Mouse (Mus musculus): Measurements from ENCODE around the gene E2f3.
A peak's percentile ranks its signal among the peaks of the same experiment; 100 is the strongest.

Gene E2f3

DNA sequence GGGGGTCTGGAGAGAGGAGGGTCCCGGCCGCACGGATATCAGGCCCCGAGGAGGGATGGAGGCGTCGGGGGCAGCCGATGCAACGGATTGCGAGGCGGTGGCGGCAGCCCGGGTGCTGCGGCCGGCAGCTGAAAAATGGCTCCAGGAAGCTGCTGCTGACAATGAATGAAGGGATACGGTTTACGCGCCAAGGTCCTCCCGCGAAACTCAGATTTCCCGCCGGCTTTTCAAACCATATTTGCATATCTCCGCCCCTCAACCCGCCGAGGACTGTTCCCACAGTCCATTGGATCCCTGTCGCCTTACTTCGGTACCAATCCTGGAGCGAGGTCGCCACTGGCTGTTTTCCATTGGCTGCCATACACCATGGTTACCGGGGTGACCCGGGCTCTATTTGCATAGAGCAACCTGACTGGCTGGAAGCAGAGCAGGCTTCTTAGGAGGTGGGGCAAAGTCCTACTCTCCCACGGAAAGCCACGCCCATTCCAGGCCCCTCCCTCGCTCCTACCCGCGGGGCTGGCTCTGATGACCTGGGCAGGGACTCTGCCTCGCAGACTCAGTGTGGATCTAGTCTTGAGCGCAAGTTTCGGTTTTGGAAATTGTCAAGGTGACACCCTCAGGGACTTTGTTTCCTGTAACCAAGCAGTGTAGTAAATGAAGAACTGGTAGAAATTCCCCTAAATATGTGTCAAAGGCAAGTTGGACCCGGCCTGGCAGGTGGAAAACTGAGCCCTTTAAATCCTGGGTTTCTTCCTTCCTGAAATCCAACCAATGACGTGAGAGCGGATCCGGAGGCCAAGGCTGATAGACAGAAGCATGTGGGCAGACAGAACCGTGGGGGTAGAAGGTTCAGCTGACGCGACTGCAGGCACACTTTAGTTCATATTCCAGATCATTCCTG is at the start of gene E2f3:
TSS of gene E2f3 (minus strand) at position 209 of the 901 bp plus-strand sequence.
- DNase-seq = peak; percentile 100

- DNase-seq = no peak
Observed at GRCm38 (mm10) chr13:30034540-30034939, 48.7 kb upstream of the E2f3 start.

DNA sequence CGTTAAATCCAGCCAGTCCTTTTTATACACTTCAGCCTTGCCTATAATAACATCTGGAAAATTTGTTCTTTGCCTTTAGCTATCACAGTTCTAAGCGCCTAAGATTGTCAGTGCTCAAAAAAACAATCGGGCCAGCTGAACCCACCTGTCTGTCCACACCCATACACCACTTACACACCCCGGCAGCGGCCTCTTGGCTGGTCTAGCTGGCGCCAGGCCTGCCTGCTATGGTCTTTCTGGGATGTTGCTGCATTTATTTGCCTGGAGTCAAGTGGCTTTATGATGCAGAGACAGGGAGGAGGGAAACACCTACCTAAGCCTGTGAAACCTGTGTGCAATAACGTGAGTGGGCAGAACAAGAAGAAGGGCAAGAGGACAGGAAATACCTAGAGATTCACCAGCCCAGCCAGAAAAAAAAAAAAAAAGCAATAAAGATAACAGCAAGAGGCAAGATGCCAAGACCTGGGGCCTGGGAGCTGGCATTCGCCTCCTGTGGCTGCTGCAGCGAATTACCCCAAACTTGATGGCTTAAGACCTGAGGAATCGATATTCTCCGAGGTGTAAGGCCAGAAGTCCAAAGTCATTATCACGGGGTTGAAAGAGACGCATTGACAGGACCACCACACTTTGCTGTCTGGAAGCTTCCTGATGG is 45.9 kb upstream of the E2f3 start:
- DNase-seq = no peak

- DNase-seq = no peak
Observed at GRCm38 (mm10) chr13:30027841-30028240, 42.0 kb upstream of the E2f3 start.

DNA sequence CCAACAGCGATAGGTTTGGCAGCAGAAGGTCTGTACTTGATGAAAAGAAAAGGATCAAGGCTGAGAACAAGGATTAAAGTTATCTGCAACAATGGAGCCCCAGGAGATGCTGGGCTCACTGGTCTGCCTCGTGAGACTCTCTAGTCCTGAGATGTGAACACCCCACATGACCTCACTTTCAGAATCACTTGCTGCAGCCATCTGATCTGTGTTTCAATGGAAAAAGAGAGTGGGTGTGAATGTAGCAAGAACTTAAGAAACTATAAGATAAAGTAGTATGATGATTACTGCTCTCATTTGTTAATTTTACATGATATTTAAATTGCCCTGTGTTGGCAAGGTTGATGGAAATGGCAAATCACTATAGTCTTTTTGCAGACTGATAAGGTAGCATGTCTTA is 36.6 kb upstream of the E2f3 start:
- DNase-seq = no peak

DNA sequence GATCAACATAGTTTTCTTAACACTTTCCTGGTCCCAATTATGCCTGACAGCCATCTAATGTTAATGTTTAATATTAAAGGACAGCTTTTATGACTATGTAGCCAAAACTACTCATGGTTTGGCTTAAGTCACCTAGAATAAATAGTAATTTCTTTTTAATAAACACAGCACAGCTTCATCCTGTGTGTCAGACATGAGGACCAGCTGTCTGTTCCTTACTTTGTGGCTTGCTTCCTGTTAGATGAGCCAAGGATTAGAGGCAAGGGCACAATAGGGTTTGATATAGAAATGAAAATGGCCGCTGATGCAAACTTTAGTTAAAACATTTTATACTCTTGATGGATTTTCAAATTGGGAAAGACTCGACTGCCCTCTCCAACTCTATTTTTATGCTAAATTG is 32.7 kb upstream of the E2f3 start:
- no peak for DNase-seq

DNA sequence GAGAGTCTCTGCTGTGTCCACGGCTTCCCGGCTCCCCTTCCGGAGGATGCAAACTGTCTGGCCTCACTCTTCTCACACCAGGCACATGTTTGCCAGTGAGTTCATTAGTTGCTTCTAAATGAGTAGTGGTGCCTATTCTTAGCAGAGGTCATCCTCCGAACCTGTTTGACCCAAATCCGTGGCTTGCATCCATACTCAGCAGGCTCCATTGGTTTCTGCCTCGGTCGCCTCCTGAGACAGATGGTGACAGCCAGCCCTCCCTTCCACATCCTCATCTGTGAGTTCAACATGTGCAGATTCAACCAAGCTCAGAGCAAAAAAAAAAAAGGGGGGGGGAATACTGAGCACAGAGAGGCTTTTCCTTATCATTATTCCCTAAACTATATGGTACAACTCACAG is 31.7 kb upstream of the E2f3 start:
- DNase-seq = no peak

DNA sequence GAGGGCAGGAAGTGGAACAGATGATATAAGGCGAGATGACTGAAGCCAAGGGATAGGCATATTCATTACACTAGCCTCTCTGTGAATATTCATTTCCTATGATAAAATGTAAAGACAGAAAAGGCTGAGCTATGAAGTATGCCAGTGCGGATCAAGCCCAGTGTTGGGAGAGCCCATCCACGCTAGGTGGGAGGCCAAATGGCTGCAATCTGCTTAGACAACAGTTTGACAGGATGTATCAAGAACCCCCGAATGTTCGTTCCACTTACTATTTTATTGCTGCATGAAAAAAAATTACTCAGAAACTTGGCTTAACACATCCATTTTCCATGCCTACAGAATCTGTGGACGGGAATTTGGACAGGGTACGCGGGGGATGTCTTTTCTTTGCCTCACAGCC is 28.7 kb upstream of the E2f3 start:
- peak; percentile 37 for DNase-seq

DNA sequence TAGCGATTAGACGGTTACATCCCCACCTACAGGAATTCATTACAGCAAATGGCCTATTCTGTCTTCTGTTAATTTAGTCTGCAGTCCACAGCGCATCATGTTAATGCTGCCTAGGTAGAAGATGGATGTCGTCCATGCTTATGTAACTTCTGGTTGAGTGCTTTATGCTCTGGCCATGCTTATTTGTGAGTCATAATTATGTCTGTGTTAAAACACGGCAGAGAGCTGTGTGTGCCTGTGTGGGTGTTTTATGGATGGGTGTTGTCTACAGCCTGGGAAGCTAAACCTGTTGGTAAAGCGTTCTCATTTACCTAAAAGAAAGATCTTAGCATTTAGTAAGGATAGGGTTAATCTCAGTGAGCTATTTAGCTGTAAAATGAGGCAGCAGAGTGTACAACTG is 26.4 kb upstream of the E2f3 start:
- DNase-seq = peak; percentile 31

- no peak for DNase-seq
Observed at GRCm38 (mm10) chr13:30008738-30009137, 22.9 kb upstream of the E2f3 start.

- no peak for DNase-seq
Observed at GRCm38 (mm10) chr13:30005422-30005821, 19.6 kb upstream of the E2f3 start.

GRCm38 (mm10) chr13:30004849-30005248 is 19.0 kb upstream of the E2f3 start:
- no peak for DNase-seq

GRCm38 (mm10) chr13:30003169-30003568 is 17.3 kb upstream of the E2f3 start:
- no peak for DNase-seq

DNA sequence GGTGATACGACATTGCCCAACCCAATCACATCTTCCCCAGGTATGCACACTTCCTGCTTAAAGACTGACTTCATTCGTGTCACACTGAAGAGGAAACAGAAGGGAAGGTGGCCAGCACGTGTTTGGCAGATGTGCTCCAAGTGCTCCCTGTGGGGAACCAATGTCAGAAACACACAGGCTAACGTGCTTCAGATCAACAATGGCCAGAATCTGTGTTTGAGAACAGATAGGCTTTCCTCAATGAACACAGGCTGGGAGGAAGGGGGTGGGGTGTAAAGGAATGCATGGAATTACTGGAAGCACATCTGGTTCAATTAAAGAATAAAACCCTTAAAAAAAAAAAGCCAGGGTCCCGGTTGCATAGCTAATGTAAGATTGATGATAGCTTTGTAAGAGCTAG is 15.2 kb upstream of the E2f3 start:
- no peak for DNase-seq

DNA sequence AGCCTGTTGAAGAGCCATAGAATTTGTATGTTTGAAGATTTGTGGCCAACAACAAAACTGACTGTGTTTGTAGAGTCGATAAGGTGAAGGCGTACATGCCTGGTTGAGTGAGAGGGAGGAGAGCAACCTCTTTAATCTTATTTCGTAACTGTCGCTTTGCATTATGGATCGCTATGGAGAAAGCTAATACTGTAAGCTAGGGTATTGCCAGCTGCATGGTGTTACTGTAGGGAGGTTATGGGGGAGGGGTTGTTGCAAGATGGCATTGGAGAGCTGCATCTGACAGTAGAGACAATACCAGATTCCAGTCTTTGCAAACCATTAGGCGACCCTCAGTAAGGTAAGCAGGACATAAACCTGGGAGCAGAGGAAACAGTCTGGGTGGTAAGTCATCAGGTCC is 2.1 kb upstream of the E2f3 start:
- DNase-seq = no peak

- DNase-seq = no peak
Observed at GRCm38 (mm10) chr13:29986756-29987120, 875 bp upstream of the E2f3 start.

- DNase-seq = peak; percentile 25
Observed at GRCm38 (mm10) chr13:29985101-29985854, 585 bp downstream of the E2f3 start.

DNA sequence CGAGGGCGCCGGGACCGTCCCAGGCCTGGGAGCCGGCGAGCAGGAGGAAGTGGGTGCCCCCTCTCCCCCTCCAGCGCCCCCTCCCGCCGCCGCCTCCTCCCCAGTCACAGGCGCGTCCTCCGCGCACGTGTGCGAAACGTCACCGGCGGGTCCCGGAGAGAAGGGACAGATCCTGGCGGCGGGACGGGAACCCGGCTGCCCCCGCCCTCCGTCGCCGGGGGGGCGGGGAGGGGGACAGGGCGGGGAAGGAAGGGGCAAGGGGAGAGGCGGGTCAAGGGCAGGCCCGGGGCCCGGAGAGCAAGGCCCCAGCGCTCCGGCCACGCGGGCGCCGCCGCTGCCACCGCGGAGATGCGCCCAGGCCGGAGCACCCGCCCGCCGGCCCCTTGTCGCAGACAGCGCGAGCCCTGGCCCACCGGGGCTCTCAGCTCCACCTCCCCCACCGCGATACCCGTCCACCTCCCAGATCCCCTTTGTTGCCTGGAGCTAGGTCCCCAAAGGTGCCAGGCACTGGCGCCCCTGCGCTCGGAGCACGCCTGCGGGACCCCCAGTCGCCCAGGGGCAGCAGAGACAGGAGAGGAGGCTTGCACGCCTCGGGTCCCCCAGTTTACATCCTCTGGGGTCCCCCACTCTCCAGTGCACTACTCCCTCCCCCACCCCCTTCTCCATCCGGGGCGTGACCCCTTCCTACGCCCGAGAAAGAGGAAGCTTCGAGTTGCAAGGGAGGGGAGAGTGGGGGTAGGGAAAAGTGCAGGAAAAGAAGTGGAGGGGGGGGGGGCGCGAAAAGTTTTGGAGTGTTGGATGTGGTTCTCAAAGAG is 1.4 kb downstream of the E2f3 start:
- peak; percentile 78 for DNase-seq

DNA sequence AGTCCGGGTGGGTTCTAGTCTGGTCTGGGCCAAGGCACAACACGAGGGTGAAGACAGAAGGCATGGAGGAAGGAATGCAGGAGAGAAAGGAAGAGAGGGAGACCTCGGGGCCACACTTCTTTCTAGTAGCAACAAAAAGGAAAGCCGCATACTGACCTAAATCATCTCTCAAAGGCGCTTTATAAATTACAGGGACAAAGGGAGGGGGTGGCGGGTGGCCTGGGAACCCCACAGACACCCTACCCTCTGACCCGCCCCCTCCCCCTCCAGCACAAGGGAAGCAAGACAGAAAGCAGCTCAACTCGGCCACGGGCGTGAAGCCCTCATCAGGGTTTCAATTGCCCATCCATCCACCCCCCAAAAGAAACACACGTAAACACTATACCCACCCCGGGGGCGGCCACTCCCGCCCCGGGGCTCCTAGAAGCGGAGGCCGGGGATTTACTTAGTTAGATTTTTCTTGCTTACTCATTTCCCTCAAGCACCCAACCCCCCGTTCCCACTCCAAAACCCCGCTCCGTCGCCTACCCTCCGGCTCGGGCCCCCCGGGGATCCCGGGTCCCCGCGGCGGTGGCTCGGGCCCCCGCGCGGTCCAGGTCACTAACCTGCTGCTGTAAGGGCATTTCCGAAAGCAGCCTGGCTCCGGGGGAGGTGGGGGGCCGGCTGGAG is 2.2 kb downstream of the E2f3 start:
- peak; percentile 49 for DNase-seq

DNA sequence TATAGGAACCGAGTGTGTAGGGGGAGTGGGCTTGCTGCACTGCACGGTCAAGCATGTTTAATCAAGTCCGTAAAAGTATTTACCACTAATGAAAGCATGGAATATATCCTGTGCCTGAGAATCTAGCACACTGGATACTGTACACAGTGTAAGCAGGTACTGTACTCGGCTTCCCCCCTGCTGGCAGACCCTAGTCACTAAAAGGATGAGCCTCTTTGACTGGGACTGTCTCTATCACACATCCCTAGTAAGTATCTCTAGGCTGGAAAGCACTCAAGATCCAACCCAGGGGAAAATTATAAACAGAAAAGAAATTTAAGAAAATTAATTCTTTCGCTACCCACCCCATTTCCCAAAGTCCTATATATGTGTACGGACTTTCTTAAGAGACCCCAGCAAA is 2.8 kb downstream of the E2f3 start:
- peak; percentile 20 for DNase-seq

- no peak for DNase-seq
Observed at GRCm38 (mm10) chr13:29982400-29982799, 3.5 kb downstream of the E2f3 start.

DNA sequence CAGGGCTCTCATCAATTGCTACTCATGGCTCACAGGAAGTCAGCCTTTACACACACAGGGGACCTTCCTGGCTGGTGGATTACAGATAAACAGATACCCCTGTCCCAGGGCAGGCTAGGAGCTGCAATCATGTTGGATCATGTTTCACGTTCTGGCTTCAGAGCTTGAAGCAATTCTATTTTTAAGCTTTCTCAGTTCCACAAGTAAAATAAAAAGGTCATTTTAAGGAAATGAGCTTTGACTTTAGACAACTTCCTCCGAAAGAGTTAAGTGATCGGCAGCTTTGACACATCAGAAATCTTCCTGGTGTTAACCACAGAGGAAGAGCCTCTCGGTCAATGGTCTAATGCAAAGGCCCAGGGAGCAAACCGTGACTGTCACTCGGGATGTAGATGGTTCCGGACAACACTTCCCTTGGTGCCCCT is 6.7 kb downstream of the E2f3 start:
- no peak for DNase-seq
